Mouse (Mus musculus) hindbrain, embryonic 16.5 days (tissue): ENCODE data around the gene Olfr788. TPM values are rescaled to one million over a fixed set of nuclear protein-coding genes. Genes with fewer than 3 reads are reported as not detected.

Source experiments
- ATAC-seq: fragments of 200-750 bp; cut with Nextera tagmentation; 2 replicates; pipeline ENCODE4 v1.8.0; 2017; ENCODE audit warnings: moderate TSS enrichment, moderate library complexity
- H3K27ac ChIP-seq: fragments of 300-500 bp; sonication (generic); 2 replicates; pipeline ENCODE4 v1.5.1; 2014; ENCODE audit warnings: low read depth, mild to moderate bottlenecking, control low read depth, low read length, moderate library complexity
- H3K27me3 ChIP-seq: fragments of 300-500 bp; sonication (generic); replicated peaks from 2 replicates; pipeline ENCODE4 v1.6.1; 2014; ENCODE audit warnings: low read length; ENCODE audit not compliant: control insufficient read depth, insufficient read depth
- H3K36me3 ChIP-seq: fragments of 300-500 bp; sonication (generic); 2 replicates; pipeline ENCODE4 v1.6.1; 2014; ENCODE audit warnings: mild to moderate bottlenecking, low read length, moderate library complexity, mixed read lengths; ENCODE audit not compliant: control insufficient read depth, insufficient read depth
- H3K4me1 ChIP-seq: fragments of 300-500 bp; sonication (generic); 2 replicates; pipeline ENCODE4 v1.6.1; 2014; ENCODE audit warnings: low read depth, low read length; ENCODE audit not compliant: control insufficient read depth, insufficient read depth
- H3K4me2 ChIP-seq: fragments of 300-500 bp; sonication (generic); 2 replicates; pipeline ENCODE4 v1.6.1; 2014; ENCODE audit warnings: mild to moderate bottlenecking, low read length, control low read depth, moderate library complexity
- H3K4me3 ChIP-seq: fragments of 300-500 bp; sonication (generic); 2 replicates; pipeline ENCODE4 v1.5.1; 2014; ENCODE audit warnings: mild to moderate bottlenecking, low read length, control low read depth, moderate library complexity
- H3K9ac ChIP-seq: fragments of 300-500 bp; sonication (generic); 2 replicates; pipeline ENCODE4 v1.6.1; 2014; ENCODE audit warnings: low read depth, mild to moderate bottlenecking, control low read depth, low read length, moderate library complexity
- H3K9me3 ChIP-seq: fragments of 300-500 bp; sonication (generic); 2 replicates; pipeline ENCODE4 v1.6.1; 2014; ENCODE audit warnings: mild to moderate bottlenecking, low read length, moderate library complexity; ENCODE audit not compliant: control insufficient read depth
- WGBS: fragments of 180-500 bp; shearing (Covaris S2); extraction: QIAGEN DNeasy Blood & Tissue Kit; methylation state at CpG from one replicate; pipeline ENCODE4 v1.1.7; 2014; 5-methylcytosine and 5-hydroxymethylcytosine counted together
- polyA plus RNA-seq: library from polyadenylated mRNA; unstranded; fragments of >200 nt; fragmentation: Nextera tagmentation; extraction: Ambion mirVana; gene quantifications from 2 replicates; pipeline ENCODE4 v1.2.1, GENCODE M21; 2015

The Olfr788 gene
- polyA plus RNA-seq, result not detected in 2 replicates

GRCm38 (mm10) chr10:129470698-129471097, at the start of gene Olfr788:
Olfr788 (plus strand) TSS chr10:129470998.
- Histone ChIP-seq H3K27me3 (no peaks in the 10 kb centered on the region), H3K36me3 (no peaks in the 10 kb centered on the region), H3K4me1 (no peaks in the 10 kb centered on the region), H3K27ac (no peak within 1 kb of the TSS), H3K9me3 (no peaks in the 10 kb centered on the region), H3K4me2 (no peak within 1 kb of the TSS), H3K9ac (no peak within 1 kb of the TSS), H3K4me3 (no peak within 1 kb of the TSS)
- ATAC-seq, result no peak

- no peak for ATAC-seq
- Histone ChIP-seq H3K27ac (no peak within 1 kb of the TSS), H3K4me3 (no peak within 1 kb of the TSS), H3K36me3 (no peaks in the 10 kb centered on the region), H3K27me3 (no peaks in the 10 kb centered on the region), H3K9ac (no peak within 1 kb of the TSS), H3K9me3 (no peaks in the 10 kb centered on the region), H3K4me1 (no peaks in the 10 kb centered on the region), H3K4me2 (no peak within 1 kb of the TSS)
These were observed 43.8 kb upstream of the Olfr788 start, which contains the start of gene Olfr786 for GRCm38 (mm10) chr10:129427006-129427405. Olfr786 (plus strand) TSS chr10:129427306.

- no peak for ATAC-seq
- Histone ChIP-seq H3K27ac (no peak within 1 kb of the TSS), H3K9me3 (no peaks in the 10 kb centered on the region), H3K9ac (no peak within 1 kb of the TSS), H3K27me3 (no peaks in the 10 kb centered on the region), H3K36me3 (no peaks in the 10 kb centered on the region), H3K4me1 (no peaks in the 10 kb centered on the region), H3K4me3 (no peak within 1 kb of the TSS), H3K4me2 (no peak within 1 kb of the TSS)
- 82% methylated on average over 3 of the region's 3 CpGs for WGBS
These were observed 9.2 kb upstream of the Olfr788 start, which contains the start of gene Olfr787 for GRCm38 (mm10) chr10:129461562-129461961. Olfr787 (plus strand) TSS chr10:129461862.

GRCm38 (mm10) chr10:129473256-129473655, 2.5 kb downstream of the Olfr788 start:
- Histone ChIP-seq H3K9ac (no peak overlapping the region), H3K9me3 (no peaks in the 10 kb centered on the region), H3K36me3 (no peaks in the 10 kb centered on the region), H3K4me2 (no peak overlapping the region), H3K4me3 (no peak overlapping the region), H3K27ac (no peak overlapping the region), H3K27me3 (no peaks in the 10 kb centered on the region), H3K4me1 (no peaks in the 10 kb centered on the region)
- no peak for ATAC-seq
- WGBS, result 62% methylated on average over 2 of the region's 2 CpGs

- Histone ChIP-seq H3K36me3 (no peaks in the 10 kb centered on the region), H3K27ac (no peak overlapping the region), H3K9ac (no peak overlapping the region), H3K4me3 (no peak overlapping the region), H3K9me3 (no peaks in the 10 kb centered on the region), H3K4me1 (no peaks in the 10 kb centered on the region), H3K4me2 (no peak overlapping the region), H3K27me3 (no peaks in the 10 kb centered on the region)
- no peak for ATAC-seq
These were observed 2.9 kb downstream of the Olfr788 start for GRCm38 (mm10) chr10:129473723-129474122.

- H3K4me3 ChIP-seq, result no peak within 1 kb of the TSS
- no peaks in the 10 kb centered on the region for H3K36me3 ChIP-seq
- H3K9ac ChIP-seq, result no peak within 1 kb of the TSS
- H3K4me2 ChIP-seq, result no peak within 1 kb of the TSS
- no peak for ATAC-seq
- WGBS, result 64% methylated on average over 2 of the region's 2 CpGs
- H3K9me3 ChIP-seq, result no peaks in the 10 kb centered on the region
- H3K27me3 ChIP-seq, result no peaks in the 10 kb centered on the region
- no peak within 1 kb of the TSS for H3K27ac ChIP-seq
- H3K4me1 ChIP-seq, result no peaks in the 10 kb centered on the region
These were observed 13.7 kb downstream of the Olfr788 start, which contains the start of gene Olfr789 for GRCm38 (mm10) chr10:129484452-129484851. Olfr789 (plus strand) TSS chr10:129484752.

GRCm38 (mm10) chr10:129490101-129490500, 19.3 kb downstream of the Olfr788 start:
- H3K27me3 ChIP-seq, result no peaks in the 10 kb centered on the region
- H3K4me1 ChIP-seq, result no peaks in the 10 kb centered on the region
- no peaks in the 10 kb centered on the region for H3K9me3 ChIP-seq
- no peak overlapping the region for H3K9ac ChIP-seq
- H3K36me3 ChIP-seq, result no peaks in the 10 kb centered on the region
- no peak for ATAC-seq
- WGBS, result 82% methylated on average over 2 of the region's 2 CpGs
- no peak overlapping the region for H3K27ac ChIP-seq
- no peak overlapping the region for H3K4me2 ChIP-seq
- no peak overlapping the region for H3K4me3 ChIP-seq

GRCm38 (mm10) chr10:129498192-129498591, 27.4 kb downstream of the Olfr788 start, which contains the start of gene Olfr790:
Olfr790 (plus strand) TSS chr10:129498492.
- Histone ChIP-seq H3K4me2 (no peak within 1 kb of the TSS), H3K9ac (no peak within 1 kb of the TSS), H3K4me3 (no peak within 1 kb of the TSS), H3K36me3 (no peaks in the 10 kb centered on the region), H3K27me3 (no peaks in the 10 kb centered on the region), H3K27ac (no peak within 1 kb of the TSS), H3K4me1 (no peaks in the 10 kb centered on the region), H3K9me3 (no peaks in the 10 kb centered on the region)
- no peak for ATAC-seq

- no peak within 1 kb of the TSS for H3K4me2 ChIP-seq
- H3K27ac ChIP-seq, result no peak within 1 kb of the TSS
- H3K4me3 ChIP-seq, result no peak within 1 kb of the TSS
- no peaks in the 10 kb centered on the region for H3K9me3 ChIP-seq
- H3K4me1 ChIP-seq, result no peaks in the 10 kb centered on the region
- no peaks in the 10 kb centered on the region for H3K27me3 ChIP-seq
- H3K36me3 ChIP-seq, result no peaks in the 10 kb centered on the region
- ATAC-seq, result no peak
- no peak within 1 kb of the TSS for H3K9ac ChIP-seq
- 73% methylated on average over 3 of the region's 3 CpGs for WGBS
These were observed 50.7 kb downstream of the Olfr788 start, which contains the start of gene Olfr791 for GRCm38 (mm10) chr10:129521492-129521891. Olfr791 (plus strand) TSS chr10:129521792.
